Mouse (Mus musculus) left cerebral cortex, adult 6 months (tissue): ENCODE data around the gene Speer4a. TPM values are rescaled to one million over a fixed set of nuclear protein-coding genes. Genes with fewer than 3 reads are reported as not detected.

Source experiments
- long read RNA-seq, 2 experiments: library from polyadenylated mRNA; unstranded; transcript quantifications; one replicate each; pipeline ENCODE4 v2.0.0; 2019 to 2020
- polyA plus RNA-seq: library from polyadenylated mRNA; unstranded; fragments of <200 nt; fragmentation: Nextera tagmentation; gene quantifications from 2 replicates; pipeline ENCODE4 v1.2.3, GENCODE M21; 2021

The Speer4a gene
- polyA plus RNA-seq: 0.06 and 0.18 TPM in 2 replicates
- long read RNA-seq, experiment 1: 0 reads
- long read RNA-seq, experiment 2: 0 reads

DNA sequence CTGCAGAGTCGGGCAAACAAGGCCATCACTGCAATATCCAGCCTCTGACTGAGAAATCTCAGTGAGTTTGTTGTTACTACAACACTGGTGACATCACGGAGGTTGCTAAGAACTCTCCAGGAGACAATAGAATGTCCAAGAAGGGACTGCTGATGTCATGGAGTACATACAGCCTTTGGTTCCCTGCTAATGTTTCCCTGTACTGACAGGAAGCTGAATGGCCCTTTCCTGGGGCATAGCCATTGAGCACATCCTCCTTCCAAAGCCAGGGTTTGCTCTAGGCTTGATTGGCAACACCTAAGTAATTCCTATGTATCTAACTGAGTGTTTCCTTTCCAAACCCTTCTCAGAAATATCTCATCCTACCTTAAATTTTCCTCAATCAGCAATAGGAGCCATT lies at the start of gene Speer4a:
TSS of gene Speer4a (minus strand) at position 101 of the 400 bp plus-strand sequence.

GRCm38 (mm10) chr5:26058481-26058880 lies 19.1 kb upstream of the Speer4a start, which contains the start of gene Gm7347:
Gm7347 (minus strand) TSS chr5:26058581.

DNA sequence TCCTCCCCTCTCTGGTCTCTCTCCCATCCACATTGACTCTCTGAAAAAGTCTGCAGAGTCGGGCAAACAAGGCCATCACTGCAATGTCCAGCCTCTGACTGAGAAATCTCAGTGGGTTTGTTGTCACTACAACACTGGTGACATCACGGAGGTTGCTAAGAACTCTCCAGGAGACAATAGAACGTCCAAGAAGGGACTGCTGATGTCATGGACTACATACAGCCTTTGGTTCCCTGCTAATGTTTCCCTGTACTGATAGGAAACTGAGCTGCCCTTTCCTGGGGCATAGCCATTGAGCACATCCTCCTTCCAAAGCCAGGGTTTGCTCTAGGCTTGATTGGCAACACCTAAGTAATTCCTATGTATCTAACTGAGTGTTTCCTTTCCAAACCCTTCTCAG lies 16.5 kb downstream of the Speer4a start, which contains the start of gene Gm5862:
TSS of gene Gm5862 (minus strand) at position 101 of the 400 bp plus-strand sequence.

GRCm38 (mm10) chr5:26004698-26005097 lies 34.7 kb downstream of the Speer4a start, which contains the start of gene Gm1979:
Gm1979 (minus strand) TSS chr5:26004798.

GRCm38 (mm10) chr5:25988550-25988949 lies 50.8 kb downstream of the Speer4a start, which contains the start of gene Gm21698:
Gm21698 (minus strand) TSS chr5:25988650.

Other genes with a start within 250 kb of the Speer4a start
- not detected in 2 replicates for gene Gm21663, start 97.2 kb downstream of the Speer4a start, polyA plus RNA-seq
- gene Gm21671, start 85.1 kb downstream of the Speer4a start, polyA plus RNA-seq: 0.05 TPM in 1 of 2 replicates, not detected in the other
- 0.09 TPM in 1 of 2 replicates, not detected in the other for gene Gm21680, start 66.9 kb downstream of the Speer4a start, polyA plus RNA-seq
- gene Gm21698, start 50.9 kb downstream of the Speer4a start, polyA plus RNA-seq: 0.09 TPM in 1 of 2 replicates, not detected in the other
- gene Gm1979, start 34.8 kb downstream of the Speer4a start, polyA plus RNA-seq: 0.06 TPM in 1 of 2 replicates, not detected in the other
- gene Gm5862, start 16.6 kb downstream of the Speer4a start, polyA plus RNA-seq: 0.10 TPM in 1 of 2 replicates, not detected in the other
- gene Gm7347, start 19.0 kb upstream of the Speer4a start, polyA plus RNA-seq: not detected in 2 replicates
- gene Gm10471, start 49.7 kb upstream of the Speer4a start, polyA plus RNA-seq: not detected in 2 replicates
- gene 5031410I06Rik, start 65.8 kb upstream of the Speer4a start, polyA plus RNA-seq: 0.06 TPM in 1 of 2 replicates, not detected in the other
- not detected in 2 replicates for gene Gm10220, start 81.9 kb upstream of the Speer4a start, polyA plus RNA-seq
- not detected in 2 replicates for gene Gm7361, start 218.1 kb upstream of the Speer4a start, polyA plus RNA-seq